Mouse (Mus musculus) cerebellum, adult 9-10 months (tissue): ENCODE results near the gene Vwf.

Experiments
- DNase-seq: peaks from one replicate; pipeline ENCODE4 v3.0.0; 2022

Gene Vwf

DNA sequence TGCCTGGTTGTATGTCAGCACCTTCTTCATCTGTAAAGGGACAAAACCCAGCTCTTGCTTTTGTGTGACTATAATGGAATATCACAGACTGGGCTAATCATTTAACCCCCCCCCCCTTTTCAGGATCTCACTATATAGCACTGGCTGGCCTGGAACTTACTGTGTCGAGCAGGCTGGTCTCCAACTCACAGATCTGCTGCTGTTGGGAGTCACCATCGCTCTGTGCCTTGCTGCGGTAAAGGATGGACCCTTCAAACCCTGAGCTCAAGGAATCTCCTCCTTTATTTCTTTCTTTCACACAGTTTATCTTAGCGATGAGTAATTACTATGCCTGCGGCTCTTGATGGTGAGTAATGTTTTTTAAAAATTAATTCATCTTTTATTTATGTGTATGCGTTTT lies at the start of gene Vwf:
TSS of gene Vwf (plus strand) at position 301 of the 400 bp plus-strand sequence.
- no peak for DNase-seq

DNA sequence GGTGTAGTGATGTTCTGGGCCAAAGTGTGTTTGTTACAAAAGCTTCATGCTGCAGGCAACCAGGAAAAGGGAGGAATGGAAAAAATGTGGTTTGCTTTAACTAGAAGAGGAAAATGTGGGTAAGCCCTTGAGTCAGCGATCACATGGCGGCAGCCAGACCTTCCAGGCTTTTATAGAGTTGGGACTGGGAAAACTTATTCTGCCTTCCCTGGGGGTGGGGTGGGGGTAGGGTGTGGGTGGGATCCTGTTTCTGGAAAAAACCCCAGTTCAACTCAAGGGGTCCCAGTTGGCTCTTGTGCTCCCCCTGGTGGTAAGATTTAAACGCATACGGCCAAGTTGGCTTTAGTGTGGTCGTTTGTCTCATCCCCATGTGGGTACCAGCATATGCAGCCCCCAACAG lies 48.5 kb upstream of the Vwf start:
- no peak for DNase-seq

DNA sequence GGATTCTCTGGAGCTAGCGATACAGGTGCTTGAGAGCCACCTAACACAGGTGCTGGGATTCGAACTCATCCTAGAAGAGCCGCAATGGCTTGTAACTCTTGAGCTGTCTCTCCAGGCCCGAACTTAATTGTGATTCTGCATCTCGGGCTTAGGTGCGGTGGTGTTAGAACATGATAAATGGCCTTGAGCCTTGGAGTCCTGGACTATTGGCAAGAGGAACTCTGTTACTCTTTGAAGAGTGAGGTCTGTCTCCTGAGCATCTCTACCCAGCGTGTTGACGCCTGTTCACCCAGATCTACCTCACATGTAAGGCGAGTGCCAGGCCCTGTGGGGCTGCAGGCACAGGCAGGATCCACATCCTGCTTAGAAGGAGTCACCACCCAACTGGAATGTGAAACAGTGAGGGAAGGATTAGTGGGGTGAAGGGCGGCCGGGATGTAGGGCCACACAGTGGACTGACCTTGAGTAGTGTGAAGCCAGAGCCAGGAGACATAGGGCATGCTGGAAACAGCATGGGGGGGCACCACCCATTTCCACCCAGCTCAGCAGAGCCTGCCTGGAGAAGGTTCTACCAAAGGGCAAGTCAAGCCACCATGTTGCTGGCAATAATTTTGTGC lies 43.3 kb upstream of the Vwf start:
- no peak for DNase-seq

DNA sequence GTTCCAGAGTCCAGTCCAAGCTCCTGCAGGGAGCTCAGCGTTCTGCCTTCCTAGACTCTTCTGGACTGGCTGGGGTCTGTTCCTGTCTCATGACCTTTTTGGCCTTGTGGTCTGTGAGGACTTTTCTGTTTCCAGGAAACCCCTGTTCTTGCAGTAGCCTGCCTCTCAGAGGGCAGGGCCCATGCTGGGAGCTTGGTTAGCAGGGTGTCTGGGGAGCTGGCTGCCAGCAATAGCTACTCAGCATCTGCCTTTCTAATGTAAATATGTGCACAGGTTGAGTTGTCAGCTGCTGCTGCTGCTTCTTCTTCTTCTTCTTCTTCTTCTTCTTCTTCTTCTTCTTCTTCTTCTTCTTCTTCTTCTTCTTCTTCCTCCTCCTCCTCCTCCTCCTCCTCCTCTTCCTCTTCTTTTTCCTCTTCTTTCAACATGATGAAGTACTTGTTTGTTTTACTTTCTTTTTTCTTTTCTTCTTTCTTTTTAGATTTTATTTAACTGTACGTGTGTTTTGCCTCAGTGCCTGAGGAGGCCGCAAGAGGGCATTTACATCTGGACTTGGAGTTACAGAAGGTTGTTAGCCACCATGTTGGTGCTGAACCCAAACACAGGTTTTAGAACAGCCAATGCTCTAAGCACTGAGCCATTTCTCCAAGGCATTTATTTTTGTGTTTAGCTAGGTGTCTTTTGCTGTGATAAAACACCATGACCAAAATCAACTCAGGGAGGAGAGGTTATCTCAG lies 41.8 kb upstream of the Vwf start:
- DNase-seq = no peak

DNA sequence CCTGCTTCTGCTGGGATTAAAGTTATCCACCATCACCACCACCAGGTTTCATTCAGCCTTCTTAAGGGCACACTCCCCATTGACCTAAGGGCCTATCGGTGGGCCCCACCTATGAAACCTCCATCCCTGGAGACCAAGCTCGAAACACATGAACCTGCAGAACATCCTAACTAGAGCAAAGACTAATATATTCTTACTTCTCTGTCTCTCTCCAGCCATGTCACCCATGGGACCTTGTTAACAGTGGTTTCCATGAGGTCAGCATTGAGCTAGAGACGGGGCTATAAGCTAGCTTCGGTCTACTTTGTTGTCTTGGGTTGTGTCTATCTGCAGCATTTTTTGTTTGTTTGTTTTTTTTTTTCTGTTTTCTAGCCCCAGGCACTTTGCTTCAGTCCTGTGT lies 40.1 kb upstream of the Vwf start:
- DNase-seq = no peak

DNA sequence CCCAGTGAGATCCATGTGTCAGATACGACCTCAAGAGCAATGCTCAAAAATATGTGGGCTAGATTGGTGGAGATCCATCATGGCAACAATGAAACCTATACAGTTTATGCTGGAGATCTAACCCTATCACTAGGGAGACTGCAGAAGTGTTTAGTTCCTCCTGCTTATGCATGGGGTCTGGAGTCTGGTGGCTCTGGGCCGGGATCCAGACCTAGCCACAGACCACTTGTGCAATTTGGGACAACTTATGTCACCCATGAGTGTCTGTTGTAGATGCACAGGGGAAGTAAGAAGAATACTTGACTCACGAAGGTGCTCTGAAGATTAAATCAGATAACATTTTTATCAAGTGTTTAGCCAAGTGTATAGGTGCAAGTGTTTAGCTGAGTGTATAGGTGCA lies 36.8 kb upstream of the Vwf start:
- DNase-seq = no peak

DNA sequence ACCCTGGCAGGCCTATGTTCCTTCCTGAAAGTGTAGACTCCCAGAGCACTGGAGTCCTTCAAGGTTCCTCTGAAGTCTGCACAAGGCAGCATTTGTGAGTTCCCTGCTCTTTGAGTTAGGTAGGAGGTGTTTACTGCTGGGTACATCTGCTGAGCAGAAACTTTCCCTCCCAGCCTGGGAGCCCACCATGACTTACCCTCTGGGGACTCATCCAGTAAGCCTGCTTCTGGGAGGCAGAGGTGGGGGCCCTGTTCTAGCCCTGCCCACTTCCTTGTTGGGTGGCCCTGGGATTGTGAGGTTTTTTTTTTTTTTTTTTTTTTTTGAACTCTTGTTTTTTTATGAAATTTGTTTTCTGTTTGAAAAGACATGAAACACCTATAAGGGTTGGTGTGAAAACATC lies 35.9 kb upstream of the Vwf start:
- DNase-seq = no peak

DNA sequence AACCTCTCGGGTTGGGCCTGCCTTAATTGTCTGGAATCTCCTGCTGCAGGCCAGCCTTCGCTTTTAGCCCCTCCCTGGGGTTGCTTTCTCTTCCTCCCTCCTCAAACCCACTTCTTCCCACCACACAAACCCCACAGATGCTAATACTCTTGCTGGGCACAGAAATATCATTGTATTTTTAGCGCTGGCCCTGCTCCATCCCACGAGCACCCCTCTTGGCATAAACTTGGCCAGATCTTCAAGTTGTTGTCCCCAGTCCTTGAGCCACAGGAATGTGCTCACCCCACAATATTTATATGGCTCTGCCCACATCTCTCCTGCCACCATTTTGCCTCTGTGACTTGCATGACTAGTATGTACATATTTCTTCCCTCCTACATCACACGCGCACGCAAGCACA lies 35.4 kb upstream of the Vwf start:
- no peak for DNase-seq

DNA sequence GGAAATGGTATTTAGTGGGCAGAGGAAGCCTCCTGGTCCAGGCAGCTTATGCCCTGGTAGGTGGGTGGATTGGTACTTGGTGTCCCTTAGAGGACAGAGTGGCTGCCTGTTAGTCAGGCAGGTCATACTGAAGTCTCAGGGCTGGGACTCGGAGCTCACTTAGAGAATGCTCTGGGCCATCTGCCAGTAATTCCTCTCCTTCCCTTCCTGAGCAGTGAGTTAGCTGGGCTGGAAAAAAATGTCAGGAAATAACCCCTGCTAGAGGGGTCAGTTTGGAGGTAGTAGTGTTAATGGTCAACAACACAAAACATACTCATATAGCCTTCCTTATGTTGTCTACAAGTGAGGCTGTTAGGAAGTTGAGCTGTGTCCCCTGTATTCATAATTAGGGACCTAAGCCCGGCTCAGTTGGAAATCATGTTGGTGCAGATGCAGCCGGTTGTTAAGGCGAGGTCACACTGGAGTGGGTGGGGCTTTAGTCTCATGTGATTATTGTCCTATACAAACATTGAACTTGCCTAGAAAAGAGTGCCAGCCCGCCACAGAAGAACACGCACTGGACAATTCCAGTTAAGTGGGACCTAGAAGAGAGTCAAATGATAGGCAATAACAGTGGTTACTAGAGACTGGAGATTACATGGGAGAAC lies 33.5 kb upstream of the Vwf start:
- no peak for DNase-seq

DNA sequence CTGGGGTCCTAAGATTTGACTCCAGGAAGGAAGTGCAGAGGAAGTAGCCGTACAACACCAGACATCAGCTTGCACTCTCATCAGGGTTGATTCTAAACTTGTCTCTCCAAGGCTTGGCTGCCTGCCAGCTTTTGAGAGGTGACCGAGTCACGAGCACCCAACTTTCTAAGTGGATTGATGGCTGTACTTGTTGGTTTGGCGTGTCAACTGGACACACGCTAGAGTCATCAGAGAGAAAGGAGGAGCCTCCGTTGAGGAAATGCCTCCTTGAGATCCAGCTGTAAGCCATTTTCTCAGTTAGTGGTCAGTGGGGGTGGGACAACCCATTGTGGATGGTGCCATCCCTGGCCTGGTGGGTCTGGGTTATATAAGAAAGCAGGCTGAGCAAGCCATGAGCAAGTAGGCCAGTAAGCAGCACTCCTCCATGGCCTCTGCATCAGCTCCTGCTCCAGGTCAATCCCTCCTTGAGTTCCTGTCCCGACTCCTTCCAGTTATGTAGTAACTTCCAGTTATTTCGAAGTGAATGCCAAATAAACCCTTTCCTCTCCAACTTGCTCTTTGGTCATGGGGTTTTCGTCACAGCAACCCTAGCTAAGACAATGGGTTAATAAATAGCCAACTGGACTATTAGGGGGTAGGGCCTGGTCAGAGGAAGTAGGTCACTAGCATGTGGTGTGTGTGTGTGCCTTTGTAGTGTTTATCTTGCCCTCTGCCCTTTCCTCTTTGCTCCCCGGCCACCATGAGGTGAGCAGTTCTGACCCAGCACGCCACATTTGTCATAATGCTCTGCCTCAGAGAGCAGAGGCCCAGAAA lies 30.9 kb upstream of the Vwf start:
- no peak for DNase-seq

DNA sequence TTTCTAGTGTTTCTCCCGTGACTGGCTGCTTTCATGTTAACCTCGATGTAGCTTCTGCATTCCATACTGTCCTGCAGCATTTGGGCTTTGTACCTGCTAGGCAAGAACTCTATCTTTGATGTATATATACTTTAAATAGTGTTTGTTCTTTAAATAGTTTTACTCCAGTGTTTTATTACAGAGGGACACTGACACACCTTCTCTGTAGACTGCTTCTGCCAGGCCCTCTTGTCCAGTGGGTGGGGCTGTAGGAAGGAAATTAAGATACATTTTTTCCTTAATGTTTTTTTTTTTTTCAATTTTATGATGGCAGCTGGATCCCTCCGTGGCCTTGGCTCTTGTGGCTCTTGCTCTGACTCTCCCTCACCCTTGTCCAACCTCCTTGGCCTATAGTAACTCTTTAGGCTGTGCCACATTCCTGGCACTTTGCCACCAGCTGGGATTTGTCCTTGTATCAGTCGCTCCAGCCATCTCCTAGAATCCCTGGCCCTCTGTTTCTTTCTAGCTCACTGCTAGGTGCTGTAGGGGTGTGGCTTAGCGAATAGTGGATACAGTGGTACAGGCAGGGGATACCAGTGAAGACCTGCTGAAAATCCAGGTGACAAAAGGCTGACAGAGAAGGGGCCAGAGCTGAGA lies 24.9 kb upstream of the Vwf start:
- DNase-seq = no peak

DNA sequence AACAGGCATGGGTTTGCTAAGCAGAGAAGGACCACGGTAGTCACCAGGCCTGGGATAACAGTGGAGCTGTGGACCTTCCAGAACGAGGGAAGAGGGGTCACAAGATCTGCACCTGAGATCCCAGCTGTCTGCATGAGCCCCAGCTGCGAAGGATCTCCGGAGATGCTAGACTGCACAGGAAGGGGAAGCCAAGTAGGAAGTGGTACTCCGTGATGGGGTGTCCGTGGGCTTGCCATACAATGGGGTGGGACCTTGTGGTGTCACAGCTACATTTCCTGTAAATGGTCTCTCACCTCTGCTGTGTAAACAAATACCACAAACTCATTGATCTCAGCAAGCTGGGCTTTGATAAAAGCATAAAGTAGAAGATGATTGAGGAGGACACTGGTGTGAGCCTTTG lies 22.5 kb upstream of the Vwf start:
- DNase-seq = no peak

DNA sequence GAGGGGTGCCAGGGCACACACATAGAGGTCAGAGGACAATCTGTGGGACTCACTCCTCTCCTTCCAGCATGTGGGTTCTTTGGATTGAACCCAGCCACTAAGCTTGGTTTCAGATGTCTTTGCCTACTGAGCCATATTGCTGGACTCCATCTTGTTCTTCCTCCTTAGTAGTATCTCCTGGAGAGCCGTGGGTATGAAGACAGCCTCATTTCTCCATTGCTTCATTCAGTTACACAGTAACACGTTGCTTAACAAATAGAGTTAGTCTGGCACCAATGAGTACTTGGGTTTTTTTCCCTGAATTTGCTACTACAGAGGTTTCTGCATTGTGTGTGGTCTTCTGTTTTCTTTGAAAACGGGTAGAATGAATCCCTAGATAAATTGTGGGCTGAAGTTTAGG lies 20.5 kb upstream of the Vwf start:
- DNase-seq = no peak

DNA sequence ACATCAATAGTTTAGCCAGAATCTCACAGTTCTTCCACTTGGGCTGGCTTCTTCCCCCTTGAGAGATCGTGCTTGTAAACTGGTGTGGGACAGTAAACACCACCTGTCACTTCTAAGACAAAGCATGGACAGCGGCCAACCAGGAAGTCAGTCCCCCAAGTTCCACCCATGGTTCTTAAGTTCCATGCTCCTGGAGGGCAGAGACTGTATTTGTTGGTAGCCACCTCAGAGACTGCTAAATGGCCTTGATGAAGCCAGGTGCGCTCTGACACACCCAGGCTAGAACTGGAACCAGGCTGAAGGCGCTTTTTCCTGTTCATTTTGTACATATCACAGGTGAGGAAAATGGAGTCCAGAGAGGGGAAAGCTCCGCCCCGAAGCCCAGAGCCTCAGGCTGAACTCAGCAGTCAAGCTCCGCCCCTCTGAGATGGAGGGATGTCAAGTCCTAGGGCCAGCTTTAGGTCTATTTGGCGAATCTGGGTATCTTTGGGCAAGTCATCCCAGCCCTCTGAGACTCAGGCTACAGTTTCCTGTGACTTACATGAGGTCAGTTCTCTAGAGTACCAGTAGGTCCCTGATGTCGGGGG lies 17.9 kb upstream of the Vwf start:
- no peak for DNase-seq

DNA sequence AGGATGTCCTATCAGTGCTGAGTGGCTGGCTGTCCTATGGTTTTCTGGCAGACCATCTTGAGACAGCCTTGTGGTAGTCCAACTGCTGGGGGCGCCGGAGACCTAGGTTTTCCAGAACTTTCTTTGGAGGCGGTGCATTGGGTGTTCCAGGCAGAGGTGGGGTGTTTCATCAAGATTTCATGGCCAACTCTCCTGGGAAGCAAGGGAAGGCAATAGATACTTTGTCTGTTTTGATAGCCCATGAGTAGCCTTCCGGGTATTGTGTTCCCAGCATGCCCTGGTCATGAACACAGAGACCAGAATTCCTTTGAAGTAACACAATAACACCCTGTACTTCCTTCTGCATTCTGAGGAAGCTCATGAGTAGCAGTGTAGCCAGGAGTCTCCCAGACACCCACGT lies 17.1 kb upstream of the Vwf start:
- DNase-seq = no peak

DNA sequence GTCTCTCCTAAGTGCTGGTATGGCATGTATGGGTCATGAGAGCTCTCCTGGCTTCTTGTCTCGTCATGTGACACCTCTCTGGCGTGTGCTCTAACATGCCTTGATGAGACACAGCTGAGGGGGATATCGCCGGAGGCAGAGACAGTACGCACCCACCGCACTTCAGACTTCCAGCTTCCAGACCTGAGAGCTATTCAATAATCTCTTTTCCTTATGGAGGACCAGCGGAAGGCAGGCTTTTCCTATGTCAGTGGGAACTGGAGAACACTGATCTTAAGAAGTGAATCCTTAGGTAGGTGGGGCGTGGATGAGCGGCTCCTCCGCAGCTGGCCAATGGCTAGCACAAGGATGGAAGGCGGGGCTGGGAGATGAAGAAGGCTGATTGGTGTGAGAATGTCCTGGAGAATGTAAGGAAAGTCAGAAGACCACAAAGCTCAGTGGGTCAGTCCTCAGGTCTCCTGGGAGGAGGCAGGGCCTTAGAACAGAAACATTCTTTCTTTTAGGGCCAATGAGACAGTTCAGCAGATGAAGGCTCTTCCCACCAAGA lies 13.4 kb upstream of the Vwf start:
- no peak for DNase-seq

DNA sequence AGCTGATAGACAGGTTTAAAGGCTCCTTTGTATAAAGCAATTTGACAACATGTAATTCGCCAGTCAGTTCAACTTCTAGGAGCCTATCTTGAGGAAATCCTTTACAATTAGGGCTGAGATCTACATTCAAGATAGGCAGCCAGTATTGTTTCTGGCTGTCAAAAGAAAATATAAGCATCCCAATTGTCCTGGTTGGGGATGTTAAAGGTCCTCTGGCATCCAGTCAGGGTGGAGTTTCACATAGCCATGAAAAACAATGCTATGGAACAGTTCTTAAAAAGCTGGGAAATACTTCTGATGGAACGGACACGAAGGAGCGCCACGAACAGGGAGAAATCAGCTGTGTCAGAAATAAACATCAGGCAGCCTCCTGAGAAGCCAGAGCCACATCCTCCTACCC lies 11.6 kb upstream of the Vwf start:
- no peak for DNase-seq

DNA sequence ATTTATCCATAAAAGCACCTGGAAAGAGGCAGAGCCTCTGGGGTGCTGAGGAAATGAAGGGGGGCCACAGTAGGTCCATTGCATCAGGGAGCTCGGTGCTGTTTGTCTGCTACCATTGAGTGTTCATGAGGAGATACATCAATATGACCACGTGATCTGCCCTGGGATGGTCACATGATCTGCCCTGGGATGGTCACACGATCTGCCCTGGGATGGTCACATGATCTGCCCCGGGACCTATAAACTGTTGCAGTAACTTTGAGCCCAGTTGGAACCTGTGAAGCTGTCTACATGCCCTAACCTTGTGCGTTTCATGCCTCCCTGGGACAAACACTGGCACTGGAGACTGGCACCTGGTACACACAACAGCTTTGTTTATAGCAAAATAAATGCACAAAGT lies 8.1 kb upstream of the Vwf start:
- DNase-seq = no peak

DNA sequence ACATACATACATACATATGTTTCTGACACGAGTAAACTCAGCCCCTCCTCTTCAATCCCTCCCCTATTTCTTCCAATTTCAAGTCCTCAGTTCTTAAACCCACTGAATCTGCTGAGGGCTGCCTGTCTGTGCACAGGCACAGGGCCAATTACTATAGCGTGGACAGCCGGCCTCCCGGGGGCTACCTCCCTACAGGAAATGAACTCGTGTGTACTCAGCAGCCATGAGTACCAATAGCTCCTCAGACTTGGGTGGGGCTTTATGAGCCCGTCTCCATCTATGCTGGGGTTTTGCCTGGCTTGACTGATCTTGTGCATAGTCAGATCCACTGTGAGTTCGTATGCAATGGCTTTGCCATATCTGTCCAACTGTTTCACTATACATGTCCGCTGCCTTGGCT lies 7.2 kb upstream of the Vwf start:
- DNase-seq = no peak

DNA sequence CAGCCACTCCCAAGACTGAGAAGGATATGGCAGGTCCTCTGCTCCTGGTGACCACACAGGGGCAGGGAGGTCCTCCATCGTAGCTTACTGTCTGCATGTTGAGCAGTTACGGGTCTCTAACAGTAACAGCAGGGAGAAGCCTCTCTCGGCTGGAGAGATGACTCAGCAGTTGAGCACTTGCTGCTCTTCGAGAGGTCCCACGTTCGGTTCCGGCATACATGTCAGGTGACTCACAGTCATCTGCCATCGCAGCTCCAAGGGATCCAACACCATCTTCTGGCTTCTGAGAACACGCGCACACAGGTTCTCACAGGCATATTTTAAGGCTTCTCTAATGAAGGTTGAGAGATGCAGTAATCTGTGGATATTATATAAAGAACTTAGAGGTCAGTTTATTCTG lies 6.4 kb upstream of the Vwf start:
- DNase-seq = no peak

DNA sequence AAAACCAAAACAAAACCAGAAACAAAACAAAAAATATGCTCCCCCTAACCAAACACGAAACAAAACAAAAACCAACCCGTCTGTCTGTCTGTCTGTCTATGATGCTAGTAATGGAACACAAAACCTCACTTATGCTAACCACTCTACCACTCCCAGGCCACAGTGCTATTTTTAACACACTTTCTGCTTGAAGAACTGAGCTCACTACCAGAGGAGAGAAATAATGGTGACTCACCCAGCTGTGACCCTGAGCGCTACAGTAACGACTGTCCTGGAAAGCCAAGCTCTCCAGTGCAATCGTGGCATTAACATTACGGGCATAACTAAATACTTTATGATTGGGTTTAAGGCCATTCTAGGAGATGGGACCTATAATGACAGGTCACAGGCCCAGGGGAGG lies 5.7 kb upstream of the Vwf start:
- no peak for DNase-seq

DNA sequence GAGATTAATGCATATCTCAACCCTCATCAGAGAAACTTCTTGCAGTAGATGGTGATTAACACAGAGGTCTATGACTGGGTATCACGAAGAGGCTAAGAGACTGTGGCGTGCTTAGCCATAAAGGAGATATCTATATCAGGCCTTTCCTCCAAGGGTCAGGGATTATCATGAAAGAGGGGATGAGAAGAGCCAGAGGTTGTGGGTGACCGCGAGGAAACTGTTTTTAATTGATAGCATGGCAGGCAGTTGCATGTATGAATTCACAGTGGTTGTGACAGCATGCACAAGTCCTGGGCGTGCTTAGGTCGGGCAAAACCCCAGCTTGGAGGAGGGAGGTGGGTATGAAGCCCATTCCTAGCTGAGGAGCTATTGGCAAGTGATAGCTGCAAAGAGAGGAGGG lies 5.3 kb upstream of the Vwf start:
- no peak for DNase-seq

DNA sequence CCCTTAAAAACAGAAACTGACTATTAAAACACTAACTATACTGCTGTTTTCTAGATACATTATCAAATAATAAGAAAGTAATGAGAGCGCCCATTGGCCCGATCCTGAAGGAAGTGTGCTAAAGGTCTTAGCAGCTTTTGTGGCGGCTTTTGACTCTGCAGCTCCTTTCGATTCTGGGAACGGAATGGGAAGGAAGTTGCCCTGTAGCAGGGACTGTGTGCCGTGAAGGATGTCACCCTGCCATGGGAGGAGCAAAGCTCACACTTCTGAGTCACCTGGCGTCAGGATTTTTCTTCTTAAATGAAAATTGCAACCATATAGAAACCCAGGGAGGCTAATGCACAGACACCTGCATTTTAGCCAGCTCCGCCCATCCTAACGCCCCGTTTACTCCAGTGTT lies 1.8 kb downstream of the Vwf start:
- no peak for DNase-seq
